Mouse (Mus musculus): ENCODE measurements around the gene Anxa1. TPM values are rescaled to one million over a fixed set of nuclear protein-coding genes. Genes with fewer than 3 reads are reported as not detected.
A peak's percentile ranks its signal among the peaks of the same experiment; 100 is the strongest.

Gene Anxa1
- 10 to 100 TPM; 23.3 to 35.1 TPM for total RNA-seq (2021)
- long read RNA-seq, experiment 1, transcript Anxa1-201 (13 exons, 1,674 nt), result major isoform, 56 of 60 reads
- long read RNA-seq, experiment 1, partial matches to known transcripts, result 0 of 60 reads
- long read RNA-seq, experiment 1, other reads (novel, unspliced or antisense), result 4 of 60 reads
- long read RNA-seq, experiment 2, transcript Anxa1-201 (13 exons, 1,674 nt), result major isoform, 47 of 49 reads
- long read RNA-seq, experiment 2, partial matches to known transcripts, result 1 of 49 reads
- long read RNA-seq, experiment 2, other reads (novel, unspliced or antisense), result 1 of 49 reads

DNA sequence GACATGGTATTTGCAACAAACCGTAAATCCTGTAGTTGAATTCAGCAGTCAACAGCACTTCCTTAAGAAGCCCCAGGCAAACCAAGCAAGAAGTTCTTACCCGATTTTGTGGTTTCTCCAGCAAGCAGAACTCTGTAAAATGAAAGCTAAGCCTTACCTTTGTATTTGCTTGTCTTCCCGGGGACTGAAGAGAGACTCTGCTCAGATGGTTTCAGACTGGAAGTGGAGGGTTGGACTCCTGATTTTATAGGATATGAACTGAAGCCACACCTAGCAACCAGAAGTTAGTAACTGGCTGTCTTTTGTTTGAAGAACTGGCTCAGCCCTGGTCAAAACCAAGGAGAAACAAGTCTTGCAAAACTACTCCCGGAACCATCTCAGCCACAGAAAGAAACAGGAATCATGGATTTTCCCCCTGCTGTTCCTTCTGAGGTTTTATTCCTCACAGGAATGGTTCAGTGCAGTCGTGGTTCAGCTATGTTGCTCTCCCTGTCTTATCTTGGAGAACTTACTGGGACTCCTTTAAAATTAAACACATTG, at the start of gene Anxa1:
Anxa1 (minus strand) TSS at position 490 of the 540 bp plus-strand sequence.
- DNase-seq, result no peak

DNA sequence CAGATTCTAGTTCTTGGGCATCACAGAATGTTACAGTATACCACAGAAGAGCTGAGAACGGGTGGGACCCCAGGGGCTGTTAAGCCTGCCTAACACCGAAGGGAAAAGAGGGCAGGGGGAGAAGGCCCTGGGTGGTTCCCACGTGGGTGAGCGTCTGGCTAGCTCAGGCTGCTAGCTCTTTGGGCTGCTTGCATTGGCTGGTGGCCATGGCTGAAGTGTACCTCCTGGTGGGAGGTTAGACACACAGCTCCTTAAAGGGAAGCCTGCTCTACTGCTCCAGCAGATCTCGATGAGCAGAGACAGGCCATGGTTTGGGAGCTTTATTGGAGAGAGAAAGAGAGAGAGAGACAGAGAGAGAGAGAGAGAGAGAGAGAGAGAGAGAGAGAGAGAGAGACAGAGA, 46.3 kb upstream of the Anxa1 start:
- peak; percentile 28 for DNase-seq

DNA sequence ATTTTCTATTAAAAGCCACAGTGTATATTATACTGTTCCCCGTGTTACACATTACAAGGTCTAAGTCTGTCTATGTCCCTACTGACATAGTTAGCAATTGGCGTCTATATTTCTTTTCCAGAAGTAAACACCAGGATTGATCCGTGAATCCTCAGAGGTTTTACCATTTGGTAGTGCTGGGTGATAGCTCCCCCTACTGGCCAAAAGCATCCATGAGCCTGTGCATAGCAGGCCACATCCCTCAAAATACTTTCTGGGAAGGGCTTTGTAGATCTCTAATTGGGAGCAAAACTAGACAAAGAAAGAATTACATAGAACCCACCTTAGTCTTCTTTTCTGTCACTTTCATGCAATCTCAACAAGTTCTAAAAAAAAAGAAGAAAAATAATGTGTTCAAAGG, 43.8 kb upstream of the Anxa1 start:
- DNase-seq, result peak; percentile 72

DNA sequence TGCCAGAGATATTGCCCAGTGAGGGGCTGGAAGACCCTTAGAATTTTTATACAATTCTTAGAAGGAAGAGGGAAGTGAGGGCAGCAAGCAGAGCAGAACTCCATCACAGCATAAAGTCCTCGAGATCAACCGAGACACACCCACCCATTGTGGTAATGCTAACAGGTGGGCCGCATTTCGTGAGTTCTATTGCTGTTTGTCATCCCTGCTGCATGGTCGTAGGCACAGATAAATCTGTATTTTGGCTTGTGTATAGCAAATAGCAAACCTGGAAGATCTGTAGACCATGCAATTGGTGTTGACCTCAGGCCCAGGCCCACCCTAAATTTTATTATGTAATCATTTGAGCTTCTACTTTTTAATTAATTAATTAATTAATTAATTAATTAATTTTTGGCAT, 43.2 kb upstream of the Anxa1 start:
- DNase-seq, result no peak

DNA sequence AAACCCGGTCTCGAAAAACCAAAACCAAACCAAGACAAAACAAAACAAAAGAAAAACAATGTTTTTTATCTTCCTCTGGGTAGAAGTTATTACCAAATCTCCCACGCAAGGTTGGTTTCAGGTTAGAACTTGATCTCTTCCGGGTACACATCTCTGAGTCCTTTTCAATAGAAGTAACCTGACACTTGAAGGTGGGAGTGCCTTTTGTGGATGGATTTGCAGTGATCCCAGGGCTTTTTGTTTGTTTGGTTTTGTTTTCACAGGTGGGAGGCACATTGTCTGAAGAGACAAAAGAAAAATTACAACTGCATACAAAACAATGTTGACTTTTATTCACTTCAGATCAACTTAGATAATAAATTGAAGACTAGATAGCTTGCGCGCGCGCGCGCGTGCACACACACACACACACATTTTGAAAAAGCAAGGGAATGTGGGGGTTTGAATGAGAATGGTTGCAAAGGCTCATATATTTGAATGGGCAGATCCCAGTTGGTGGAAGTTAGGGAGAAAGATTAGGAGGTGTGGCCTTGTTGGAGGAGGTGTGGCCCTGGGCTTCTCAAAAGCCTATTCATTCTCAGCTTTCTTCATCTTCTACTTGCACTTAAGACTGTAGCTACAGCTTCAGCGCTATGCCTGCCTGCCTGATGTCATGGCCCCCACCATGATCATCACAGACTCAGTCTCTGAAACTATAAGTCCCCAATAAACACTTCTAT, 35.9 kb upstream of the Anxa1 start:
- DNase-seq, result no peak

DNA sequence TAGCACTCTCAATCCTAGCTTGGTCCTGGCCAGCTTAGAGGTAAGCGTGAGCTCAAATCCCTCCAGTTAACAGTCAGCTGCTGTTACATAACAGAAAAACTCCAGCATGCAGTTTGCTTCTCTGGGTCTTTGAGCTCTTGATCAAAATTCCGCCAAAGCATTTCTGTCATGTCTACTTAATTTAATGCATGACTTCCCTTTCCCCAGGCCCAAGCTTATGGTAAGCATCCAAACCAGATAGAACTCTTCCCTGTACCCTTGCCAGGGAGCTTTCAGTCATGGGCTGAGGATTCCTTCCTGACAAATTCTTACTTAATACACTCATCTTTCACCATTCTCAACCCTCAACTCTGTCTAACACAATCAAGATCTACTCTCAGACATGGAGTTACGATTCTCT, 20.5 kb upstream of the Anxa1 start:
- no peak for DNase-seq

DNA sequence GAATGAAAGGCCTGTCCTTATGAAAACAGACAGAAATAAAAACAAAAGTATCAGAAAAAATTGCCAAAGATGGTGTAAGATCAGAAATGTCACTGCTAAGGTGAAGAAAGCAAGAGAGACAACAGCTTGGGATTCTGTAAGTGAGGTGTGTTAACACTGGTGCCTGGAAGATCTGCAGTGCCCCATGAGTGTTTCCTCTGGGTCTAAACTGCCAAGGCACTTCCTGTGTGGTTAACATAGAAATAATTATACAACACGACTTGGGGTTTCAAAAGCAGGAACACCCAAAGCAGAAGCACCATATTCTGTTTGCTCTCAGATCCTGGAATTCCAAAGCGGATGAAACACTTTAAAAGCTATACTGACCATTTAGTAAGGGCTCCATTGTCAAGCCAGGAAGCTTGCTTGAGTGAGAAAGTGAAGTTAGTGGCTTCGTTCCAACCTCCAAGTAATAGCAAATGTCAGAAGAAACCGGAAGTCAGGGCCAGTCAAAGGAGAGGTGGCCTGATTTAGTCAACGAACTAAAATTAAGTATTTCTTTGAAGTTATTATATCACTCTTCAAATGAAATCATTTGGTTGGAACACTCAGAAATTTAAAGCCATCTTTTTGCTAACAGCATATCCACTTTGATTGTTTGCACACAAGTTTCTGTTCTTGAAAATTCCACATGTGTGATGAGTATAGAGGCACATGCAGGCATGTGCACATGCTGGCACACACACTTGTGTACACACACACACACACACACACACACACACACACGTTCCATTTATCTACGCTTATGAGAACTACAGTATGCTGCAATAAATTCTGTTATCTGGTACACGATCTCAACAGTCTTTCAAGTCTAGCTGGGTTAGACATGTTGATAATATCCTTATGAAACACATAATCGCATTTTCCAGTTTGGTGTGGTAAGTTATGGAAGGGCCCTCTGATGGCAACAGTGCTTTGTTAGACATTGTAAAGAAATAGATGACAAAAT, 19.1 kb upstream of the Anxa1 start:
- no peak for DNase-seq

DNA sequence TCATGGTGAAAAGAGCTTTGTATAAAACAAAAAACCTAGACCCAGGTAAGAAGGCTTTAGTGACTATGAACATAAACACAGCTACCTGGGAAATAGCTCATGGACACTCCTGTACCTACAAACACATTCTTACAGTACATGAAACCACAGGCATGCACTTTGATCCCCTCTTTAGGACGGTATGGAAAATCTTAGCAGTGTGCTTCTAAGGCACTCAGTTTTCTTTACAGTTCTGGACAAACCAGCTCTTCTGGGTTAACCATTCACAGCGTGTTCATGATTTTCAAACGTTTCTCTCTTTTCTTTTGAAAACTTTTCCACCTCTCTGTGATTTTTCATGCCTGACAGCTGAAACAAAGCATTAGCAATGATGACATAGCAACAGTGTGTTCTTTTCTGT, 15.7 kb upstream of the Anxa1 start:
- no peak for DNase-seq

DNA sequence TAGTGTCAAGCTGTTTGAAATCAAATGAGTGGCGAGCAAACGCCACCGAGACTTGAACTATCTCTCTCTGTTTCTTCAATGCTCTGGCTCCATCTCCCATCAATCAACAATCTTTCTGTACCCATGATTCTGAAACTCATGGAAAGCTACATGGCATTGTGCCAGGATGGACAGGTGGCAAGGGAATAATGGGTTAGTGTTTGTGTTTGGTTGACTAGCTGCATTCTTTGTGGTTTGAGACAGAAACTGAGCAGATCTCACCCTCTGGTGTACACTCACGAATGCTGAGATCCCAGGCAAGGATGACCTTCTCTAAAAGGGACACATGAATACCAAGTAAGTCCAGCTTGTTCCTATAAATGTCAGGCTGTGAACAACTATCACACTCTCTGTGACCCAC, 14.3 kb upstream of the Anxa1 start:
- DNase-seq, result no peak

DNA sequence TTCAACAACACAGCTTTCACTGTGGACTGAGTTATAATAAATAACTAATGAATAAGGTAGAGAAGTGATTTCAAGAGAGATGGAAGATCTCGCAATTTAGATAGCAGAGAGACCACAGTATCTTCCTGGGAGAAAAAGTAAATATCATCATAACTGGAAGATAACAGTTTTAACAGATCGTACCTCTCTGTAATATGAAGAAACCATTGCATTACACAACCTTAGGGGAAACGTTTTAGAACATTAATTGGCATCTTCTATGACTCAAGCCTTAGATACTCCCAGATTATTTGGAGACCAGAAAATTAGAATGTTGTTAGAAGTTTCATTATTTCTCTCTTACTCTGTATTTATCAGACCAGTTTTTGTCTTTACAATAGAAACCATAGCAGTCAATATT, 13.0 kb upstream of the Anxa1 start:
- no peak for DNase-seq

DNA sequence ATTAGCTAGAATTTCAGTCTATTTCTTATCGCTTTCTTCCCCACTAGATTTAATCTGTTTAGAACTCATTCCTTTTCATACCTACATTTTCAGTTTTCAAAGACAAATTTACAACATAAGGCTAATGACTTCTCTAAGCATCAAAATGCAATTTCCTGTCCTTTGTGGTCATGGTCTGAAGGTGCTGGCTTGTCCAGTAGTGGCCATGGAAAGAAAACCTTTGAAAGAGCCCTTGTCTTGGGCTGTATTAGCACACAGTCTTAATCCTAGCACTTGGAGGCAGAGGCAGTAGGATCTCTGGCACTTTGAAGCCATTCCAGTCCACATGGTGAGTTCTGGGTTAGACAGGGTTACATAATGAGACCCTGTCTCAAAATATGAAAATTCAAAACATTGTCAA, 12.5 kb upstream of the Anxa1 start:
- no peak for DNase-seq

DNA sequence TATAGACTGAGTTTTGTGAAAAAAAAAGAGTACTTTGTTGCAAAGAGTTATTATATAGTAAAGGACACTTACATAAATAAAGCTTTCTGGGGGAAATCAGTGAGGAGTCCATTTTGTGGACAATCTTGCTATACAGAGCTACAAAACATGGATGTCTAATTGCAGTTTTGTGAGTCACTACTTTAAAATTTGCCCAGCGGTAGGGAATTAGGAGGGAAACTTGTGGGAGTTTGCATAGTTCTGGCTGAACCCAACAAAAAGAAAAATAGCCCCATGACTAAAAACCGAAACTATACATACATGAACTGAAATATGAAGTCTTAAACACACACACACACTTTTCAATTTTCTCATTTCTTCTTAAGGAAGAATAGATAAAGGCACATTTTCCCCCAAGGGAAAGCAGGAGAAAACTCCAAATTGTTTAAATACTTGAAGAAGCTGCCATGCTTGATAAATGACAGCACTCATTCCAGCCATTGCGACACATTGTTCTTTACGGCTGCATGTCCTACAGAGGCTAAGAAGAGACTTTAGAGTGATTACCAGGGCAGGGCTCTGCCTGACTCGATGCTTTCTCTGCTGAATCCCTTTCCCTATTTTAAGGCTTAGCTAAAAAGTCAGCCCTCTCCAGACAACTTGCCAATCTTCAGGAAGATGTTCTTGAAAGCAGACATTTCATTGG, 11.9 kb upstream of the Anxa1 start:
- DNase-seq, result no peak

DNA sequence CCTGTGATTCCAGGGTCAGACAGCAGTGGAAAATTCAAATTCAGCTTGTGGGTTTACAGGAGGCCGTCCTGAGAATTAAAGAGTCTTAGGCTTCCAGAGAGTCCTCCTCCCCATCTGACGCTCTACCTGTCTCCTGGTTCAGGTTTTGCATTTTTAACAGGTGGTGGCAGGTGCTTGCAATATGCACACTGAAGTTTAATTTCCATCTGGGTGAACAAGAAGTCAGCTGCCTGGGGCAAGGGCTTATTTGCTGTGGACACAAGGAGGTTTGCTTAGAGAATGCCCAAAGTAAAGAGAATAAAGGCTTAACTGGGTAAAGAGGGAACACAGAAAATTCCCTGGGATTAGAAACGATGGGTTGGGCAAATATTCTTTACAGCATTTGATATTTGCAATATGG, 11.2 kb upstream of the Anxa1 start:
- no peak for DNase-seq

DNA sequence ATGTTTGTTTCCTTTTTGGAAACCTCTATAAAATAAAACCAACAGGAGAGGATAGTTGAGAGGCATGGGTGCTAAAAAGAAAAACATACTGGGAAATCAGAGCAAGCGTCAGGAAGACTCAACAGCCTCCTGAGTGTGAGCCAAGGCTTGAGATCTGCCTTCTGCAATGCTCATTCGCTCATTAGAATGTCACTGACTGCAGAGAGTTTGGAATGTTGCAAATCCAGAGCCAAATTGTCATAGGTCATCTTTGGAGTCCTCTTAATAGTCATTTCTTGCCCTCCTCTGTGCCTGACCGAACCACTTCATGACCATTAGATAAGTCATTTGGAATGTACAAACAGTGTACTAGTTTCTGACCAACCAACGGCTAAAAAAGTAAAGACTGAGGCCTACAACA, 8.4 kb upstream of the Anxa1 start:
- DNase-seq, result no peak

DNA sequence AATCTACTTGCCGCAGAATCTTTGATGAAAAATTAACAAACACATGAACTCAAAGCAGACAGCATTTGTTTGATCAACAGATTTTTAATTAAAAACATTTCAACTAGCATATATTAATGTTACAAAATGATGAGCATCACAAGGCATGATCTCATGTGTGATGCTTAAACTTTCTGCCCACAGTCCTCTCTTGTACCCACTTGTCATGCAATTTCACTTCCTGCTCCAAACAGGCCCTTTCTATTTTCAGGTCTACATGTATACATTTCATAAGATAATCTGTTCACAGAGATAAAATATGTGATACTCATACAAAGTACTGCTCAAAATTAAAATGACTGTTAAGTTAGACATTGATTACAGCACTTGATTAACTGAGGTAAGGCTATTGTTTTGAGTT, 6.3 kb upstream of the Anxa1 start:
- DNase-seq, result no peak

DNA sequence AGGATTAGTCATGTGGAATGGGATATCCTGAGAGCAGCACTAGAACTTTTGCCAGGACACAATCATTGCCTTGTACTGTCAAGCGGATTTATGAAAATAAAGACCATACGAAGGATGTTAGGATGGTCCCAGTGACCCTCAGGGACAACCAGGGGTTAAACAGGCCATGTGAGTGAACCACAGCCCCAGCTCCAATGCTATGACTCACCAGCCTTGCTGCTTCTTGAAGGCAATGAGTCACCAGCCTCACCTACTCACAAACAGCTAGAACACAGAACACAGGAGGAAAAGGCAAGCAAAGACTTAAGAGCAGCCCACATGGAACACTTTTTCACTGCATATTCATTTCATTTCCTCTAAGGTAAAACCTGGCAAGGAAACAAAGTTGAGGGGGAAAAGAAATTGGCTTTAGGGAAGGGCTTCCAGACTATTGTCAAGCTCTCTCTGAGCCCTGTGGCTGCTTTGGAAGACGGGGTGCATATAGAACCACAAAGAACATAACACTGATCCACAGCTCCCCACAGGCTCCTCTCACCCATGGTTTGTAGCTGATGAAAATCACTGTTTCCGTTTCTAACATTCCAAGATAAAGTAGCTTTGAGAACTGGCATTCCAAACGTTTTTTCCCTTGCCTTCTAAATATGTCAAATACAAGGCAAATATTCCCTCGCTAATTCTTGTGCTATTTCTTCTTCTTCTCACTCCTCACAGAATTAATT, 3.0 kb upstream of the Anxa1 start:
- no peak for DNase-seq

DNA sequence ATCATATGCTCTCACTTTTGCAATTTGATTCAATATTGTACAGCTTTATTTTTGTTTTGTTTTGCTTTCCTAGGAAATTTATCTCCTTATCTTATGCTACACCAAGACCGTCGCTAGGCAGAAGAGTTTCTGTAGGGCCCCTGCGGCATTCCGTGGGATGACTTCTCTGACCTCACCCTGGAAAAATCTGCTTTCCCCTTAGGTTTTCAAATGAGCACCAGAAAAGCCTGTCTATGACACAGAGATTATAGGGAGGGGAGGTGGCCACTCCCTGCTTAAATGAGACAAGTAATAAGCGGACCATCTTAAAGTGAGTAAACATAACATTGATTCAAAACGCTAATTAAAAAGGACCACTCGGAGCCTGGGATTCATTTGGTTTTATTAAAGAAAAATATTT, 1.0 kb downstream of the Anxa1 start:
- no peak for DNase-seq

DNA sequence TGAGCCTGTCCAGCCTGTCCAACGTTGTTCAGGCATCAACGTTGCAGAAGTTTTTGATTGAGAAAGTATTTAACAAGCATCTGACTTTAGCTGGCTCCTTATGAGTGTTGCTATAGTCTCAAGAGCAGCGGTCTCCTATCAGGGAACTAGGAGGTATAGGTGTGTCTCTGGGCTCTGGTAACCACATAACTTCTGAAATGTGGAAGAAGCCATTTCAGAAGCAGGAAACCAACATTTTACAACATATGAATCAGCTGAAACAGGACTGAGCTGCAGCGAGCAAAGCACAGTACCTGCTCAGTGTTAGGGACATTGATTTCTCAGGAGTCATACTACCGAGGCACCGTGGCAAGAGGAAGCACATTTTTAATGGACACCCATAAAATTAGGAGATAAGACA, 1.5 kb downstream of the Anxa1 start:
- no peak for DNase-seq

DNA sequence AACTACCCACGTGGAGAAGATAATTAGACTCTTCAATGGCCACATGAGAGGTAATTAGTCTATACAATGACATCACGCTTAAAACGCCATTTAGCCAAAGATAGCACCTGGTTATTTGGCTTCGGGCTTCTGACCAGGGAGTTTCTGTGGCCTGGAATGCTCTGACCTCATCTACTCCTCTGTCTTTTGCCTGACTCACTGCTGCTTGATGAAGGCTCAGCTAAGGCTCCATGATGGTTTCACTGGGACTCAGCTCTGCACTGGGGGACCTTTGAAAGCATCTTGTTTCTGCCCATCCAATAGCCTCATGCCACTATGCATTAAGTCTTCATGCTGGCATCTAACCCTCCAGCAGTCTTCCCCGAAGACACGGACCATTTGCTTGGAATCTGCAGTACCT, 2.5 kb downstream of the Anxa1 start:
- DNase-seq, result no peak

DNA sequence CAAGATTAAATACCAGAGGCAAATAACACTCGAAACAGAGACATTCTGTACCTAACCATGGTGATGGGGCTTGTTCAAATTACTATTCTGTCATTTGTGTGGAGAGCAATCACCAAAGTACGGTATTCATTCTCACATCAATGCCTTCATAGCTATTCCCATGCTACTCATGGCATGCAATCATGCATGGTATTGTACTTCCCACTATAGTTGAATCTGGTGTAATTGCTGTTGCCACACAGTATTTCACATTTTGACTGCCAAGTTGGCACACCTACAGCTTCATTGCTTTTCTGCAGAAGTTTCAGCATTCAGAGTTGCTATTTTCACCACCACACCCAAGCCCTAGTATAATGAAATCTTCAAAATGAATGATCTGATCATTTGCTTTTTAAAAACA, 4.4 kb downstream of the Anxa1 start:
- DNase-seq, result no peak

DNA sequence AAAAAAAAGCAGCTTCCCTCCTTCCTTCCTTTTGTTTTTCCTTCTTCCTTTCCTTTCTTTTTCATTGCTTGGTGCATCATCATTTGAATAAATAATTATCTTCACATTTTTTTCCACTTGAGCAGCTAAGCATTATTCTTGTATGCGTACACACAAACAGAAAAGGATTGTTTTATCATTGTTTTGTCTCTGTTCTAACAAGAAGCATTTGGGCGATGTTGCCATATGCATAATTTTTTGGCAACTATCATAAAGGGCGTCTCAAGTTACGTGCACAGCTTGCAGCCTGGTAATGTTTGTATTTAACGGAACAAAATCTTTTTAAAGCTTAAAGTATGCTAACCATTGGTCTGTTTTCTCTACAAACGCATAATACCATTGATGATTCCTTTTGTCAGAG, 5.1 kb downstream of the Anxa1 start:
- DNase-seq, result no peak
